Comparison of ENCODE assay signal across 18 mouse cellular contexts in genomic region chr2:164038407-164039028, GRCm38 (mm10). TPM values are rescaled to one million over a fixed set of nuclear protein-coding genes. Genes with fewer than 3 reads are reported as not detected.
A peak's percentile ranks its signal among the peaks of the same experiment; 100 is the strongest.
DNase-seq lines count a peak whose midpoint lies in the region; ATAC-seq and TF ChIP-seq lines count a peak whose summit lies in the region.
"Had no signal": no experiment of that assay in that cellular context is flagged by ENCODE, and none has a peak within 500 bp of the region (broad histone marks: within the 10 kb centered on the region; RNA-seq: fewer than 3 reads in every experiment).

No protein-coding gene starts in this region.

- H3K9ac ChIP-seq in embryonic facial prominence, embryonic 11.5 days (replicated peaks; ENCODE audit: low read length): no peak overlapping the region
- no peak overlapping the region for H3K9ac ChIP-seq in intestine, embryonic 16.5 days (ENCODE audit: low read depth, low read length)
- H3K9ac ChIP-seq in intestine, postnatal 0 days (ENCODE audit: low read depth, low read length): no peak overlapping the region
- no peak overlapping the region for H3K9ac ChIP-seq in midbrain, embryonic 16.5 days (ENCODE audit: low read depth, low read length)
- no peak overlapping the region for H3K9ac ChIP-seq in midbrain, embryonic 15.5 days
- H3K9ac ChIP-seq: limb, embryonic 13.5 days had no signal

- no peak overlapping the region for H3K27ac ChIP-seq in embryonic facial prominence, embryonic 11.5 days (replicated peaks; ENCODE audit: low read depth, low read length)
- H3K27ac ChIP-seq in embryonic facial prominence, embryonic 10.5 days (replicated peaks): no peak overlapping the region
- no peak overlapping the region for H3K27ac ChIP-seq in intestine, embryonic 16.5 days (ENCODE audit: low read length)
- no peak overlapping the region for H3K27ac ChIP-seq in intestine, postnatal 0 days (ENCODE audit: low read depth, low read length)
- H3K27ac ChIP-seq in midbrain, embryonic 16.5 days (ENCODE audit: low read length): no peak overlapping the region
- H3K27ac ChIP-seq in midbrain, embryonic 15.5 days: no peak overlapping the region
- H3K27ac ChIP-seq: heart, embryonic 10.5 days; layer of hippocampus, adult 2 months; limb, embryonic 13.5 days had no signal

- no peak overlapping the region for H3K4me3 ChIP-seq in embryonic facial prominence, embryonic 11.5 days (ENCODE audit: low read depth, low read length)
- H3K4me3 ChIP-seq in embryonic facial prominence, embryonic 10.5 days: no peak overlapping the region
- no peak overlapping the region for H3K4me3 ChIP-seq in intestine, embryonic 16.5 days (ENCODE audit: low read length)
- no peak overlapping the region for H3K4me3 ChIP-seq in intestine, postnatal 0 days (ENCODE audit: low read depth, low read length)
- H3K4me3 ChIP-seq in midbrain, embryonic 16.5 days (ENCODE audit: low read depth, low read length): no peak overlapping the region
- H3K4me3 ChIP-seq in midbrain, embryonic 15.5 days: no peak overlapping the region
- H3K4me3 ChIP-seq: heart, embryonic 10.5 days; layer of hippocampus, adult 2 months; limb, embryonic 13.5 days had no signal

- no peaks in the 10 kb centered on the region for H3K9me3 ChIP-seq in embryonic facial prominence, embryonic 11.5 days (replicated peaks; ENCODE audit: control insufficient read depth, low read length)
- no peaks in the 10 kb centered on the region for H3K9me3 ChIP-seq in embryonic facial prominence, embryonic 10.5 days
- H3K9me3 ChIP-seq in intestine, embryonic 16.5 days (ENCODE audit: control insufficient read depth, low read length): no peaks in the 10 kb centered on the region
- no peaks in the 10 kb centered on the region for H3K9me3 ChIP-seq in intestine, postnatal 0 days (ENCODE audit: control insufficient read depth)
- no peaks in the 10 kb centered on the region for H3K9me3 ChIP-seq in midbrain, embryonic 16.5 days (replicated peaks; ENCODE audit: control insufficient read depth, low read length, poor library complexity, severe bottlenecking)
- no peaks in the 10 kb centered on the region for H3K9me3 ChIP-seq in midbrain, embryonic 15.5 days
- H3K9me3 ChIP-seq: heart, embryonic 10.5 days; limb, embryonic 13.5 days had no signal

- TF ChIP-seq CTCF in intestine, postnatal 0 days (IDR thresholded peaks at IDR 0.05; ENCODE audit: low read depth): no peak

- DNase-seq in embryonic facial prominence, embryonic 11.5 days (ENCODE audit: low spot score): no peak
- DNase-seq in embryonic facial prominence, embryonic 10.5 days (ENCODE audit: low spot score): no peak
- DNase-seq in lung, postnatal 10 days: no peak
- DNase-seq: adrenal gland, postnatal 14 days; cerebellum, adult 2 months; gastrocnemius, postnatal 25 days; heart, postnatal 4 days; kidney, adult 8-10 months; right cerebral cortex, postnatal 4 days; thymus, adult 18-20 months had no signal

- ATAC-seq in embryonic facial prominence, embryonic 11.5 days (replicated peaks; ENCODE audit: insufficient number of reproducible peaks, low FRiP score, low TSS enrichment, low read depth): peak; percentile 45
- ATAC-seq in intestine, embryonic 16.5 days: 0 out of 2 replicates have a peak, but pooled peaks have one; percentile 16
- no peak for ATAC-seq in intestine, postnatal 0 days
- 0 out of 2 replicates have a peak, but pooled peaks have one; percentile 3 for ATAC-seq in midbrain, embryonic 16.5 days
- ATAC-seq in midbrain, embryonic 15.5 days (replicated peaks): no peak
- no peak for ATAC-seq in megakaryocyte-erythroid progenitor cell, adult 5-6 weeks (replicated peaks; ENCODE audit: low FRiP score, low TSS enrichment, poor library complexity, severe bottlenecking)

- WGBS in embryonic facial prominence, embryonic 11.5 days: 93% methylated on average over 1 of the region's 1 CpGs
- 89% methylated on average over 1 of the region's 1 CpGs for WGBS in embryonic facial prominence, embryonic 10.5 days
- WGBS in intestine, embryonic 16.5 days: 95% methylated on average over 1 of the region's 1 CpGs
- WGBS in intestine, postnatal 0 days: 92% methylated on average over 1 of the region's 1 CpGs
- WGBS in midbrain, embryonic 16.5 days: 97% methylated on average over 1 of the region's 1 CpGs
- 88% methylated on average over 1 of the region's 1 CpGs for WGBS in midbrain, embryonic 15.5 days

- no peaks in the 10 kb centered on the region for H3K36me3 ChIP-seq in embryonic facial prominence, embryonic 11.5 days (replicated peaks; ENCODE audit: control insufficient read depth, insufficient read depth, low read depth, low read length)
- H3K36me3 ChIP-seq in embryonic facial prominence, embryonic 10.5 days (replicated peaks): no peaks in the 10 kb centered on the region
- no peaks in the 10 kb centered on the region for H3K36me3 ChIP-seq in intestine, embryonic 16.5 days (ENCODE audit: control insufficient read depth, insufficient read depth, low read length)
- H3K36me3 ChIP-seq in intestine, postnatal 0 days (ENCODE audit: control insufficient read depth, insufficient read depth): no peaks in the 10 kb centered on the region
- no peaks in the 10 kb centered on the region for H3K36me3 ChIP-seq in midbrain, embryonic 16.5 days (ENCODE audit: control insufficient read depth, insufficient read depth, low read length)
- H3K36me3 ChIP-seq in midbrain, embryonic 15.5 days (replicated peaks): no peaks in the 10 kb centered on the region
- H3K36me3 ChIP-seq: heart, embryonic 10.5 days; limb, embryonic 13.5 days had no signal

- no peaks in the 10 kb centered on the region for H3K27me3 ChIP-seq in embryonic facial prominence, embryonic 11.5 days (ENCODE audit: control insufficient read depth, insufficient read depth, low read length)
- H3K27me3 ChIP-seq in embryonic facial prominence, embryonic 10.5 days (replicated peaks; ENCODE audit: low read depth, poor library complexity, severe bottlenecking): no peaks in the 10 kb centered on the region
- no peaks in the 10 kb centered on the region for H3K27me3 ChIP-seq in intestine, embryonic 16.5 days (replicated peaks; ENCODE audit: control insufficient read depth, insufficient read depth, low read length)
- no peaks in the 10 kb centered on the region for H3K27me3 ChIP-seq in intestine, postnatal 0 days (replicated peaks; ENCODE audit: control insufficient read depth, insufficient read depth, low read length)
- H3K27me3 ChIP-seq in midbrain, embryonic 16.5 days (ENCODE audit: control insufficient read depth, insufficient read depth, low read depth, low read length): no peaks in the 10 kb centered on the region
- H3K27me3 ChIP-seq in midbrain, embryonic 15.5 days (replicated peaks): no peaks in the 10 kb centered on the region
- H3K27me3 ChIP-seq: limb, embryonic 13.5 days had no signal

- no peak overlapping the region for H3K4me2 ChIP-seq in embryonic facial prominence, embryonic 11.5 days (ENCODE audit: low read depth, low read length)
- no peak overlapping the region for H3K4me2 ChIP-seq in intestine, embryonic 16.5 days (ENCODE audit: low read depth, low read length)
- no peak overlapping the region for H3K4me2 ChIP-seq in intestine, postnatal 0 days (replicated peaks; ENCODE audit: low read depth)
- H3K4me2 ChIP-seq in midbrain, embryonic 16.5 days (ENCODE audit: low read length): no peak overlapping the region
- H3K4me2 ChIP-seq in midbrain, embryonic 15.5 days: no peak overlapping the region
- H3K4me2 ChIP-seq: limb, embryonic 13.5 days had no signal

- no peaks in the 10 kb centered on the region for H3K4me1 ChIP-seq in embryonic facial prominence, embryonic 11.5 days (ENCODE audit: control insufficient read depth, insufficient read depth, low read length)
- peaks cover 4% of the 10 kb centered on the region; the same call in 1 of the 2 replicates for H3K4me1 ChIP-seq in embryonic facial prominence, embryonic 10.5 days
- no peaks in the 10 kb centered on the region for H3K4me1 ChIP-seq in intestine, embryonic 16.5 days (ENCODE audit: control insufficient read depth, insufficient read depth, low read length)
- no peaks in the 10 kb centered on the region for H3K4me1 ChIP-seq in intestine, postnatal 0 days (replicated peaks; ENCODE audit: control insufficient read depth, insufficient read depth, low read length)
- H3K4me1 ChIP-seq in midbrain, embryonic 16.5 days (ENCODE audit: control insufficient read depth, insufficient read depth, low read length): no peaks in the 10 kb centered on the region
- no peaks in the 10 kb centered on the region for H3K4me1 ChIP-seq in midbrain, embryonic 15.5 days

RNA-seq across cellular contexts. Expression of gene Pabpc1l, which starts 13.3 kb away (rescaled TPM):
- 1.4 and 2.2 TPM in 2 replicates for polyA plus RNA-seq in embryonic facial prominence, embryonic 11.5 days (2014; fragmentation: Nextera tagmentation; extraction: Ambion mirVana)
- polyA plus RNA-seq in embryonic facial prominence, embryonic 10.5 days (2016; fragmentation: Nextera tagmentation; extraction: Ambion mirVana): 1.6 and 1.9 TPM in 2 replicates
- 0.89 and 1.5 TPM in 2 replicates for polyA plus RNA-seq in intestine, embryonic 16.5 days (2015; fragmentation: Nextera tagmentation; extraction: Ambion mirVana)
- 0.88 and 0.94 TPM in 2 replicates for polyA plus RNA-seq in intestine, postnatal 0 days (2015; fragmentation: Nextera tagmentation; extraction: Ambion mirVana)
- polyA plus RNA-seq in midbrain, embryonic 16.5 days (2015; fragmentation: Nextera tagmentation; extraction: Ambion mirVana): 1.8 and 2.5 TPM in 2 replicates
- polyA plus RNA-seq in midbrain, embryonic 15.5 days (2015; fragmentation: Nextera tagmentation; extraction: Ambion mirVana): 2.2 and 2.4 TPM in 2 replicates
- total RNA-seq in megakaryocyte-erythroid progenitor cell, adult 5-6 weeks (2014; fragmentation: Nextera tagmentation): 1.5 TPM in 1 of 2 replicates, not detected in the other
- not detected in 2 replicates for total RNA-seq in megakaryocyte-erythroid progenitor cell, adult 5-6 weeks (2017)

RNA-seq across cellular contexts. Expression of gene Stk4, which starts 31.6 kb away (rescaled TPM):
- 26.5 and 31.4 TPM in 2 replicates for polyA plus RNA-seq in embryonic facial prominence, embryonic 11.5 days (2014; fragmentation: Nextera tagmentation; extraction: Ambion mirVana)
- 33.1 and 34.8 TPM in 2 replicates for polyA plus RNA-seq in embryonic facial prominence, embryonic 10.5 days (2016; fragmentation: Nextera tagmentation; extraction: Ambion mirVana)
- polyA plus RNA-seq in intestine, embryonic 16.5 days (2015; fragmentation: Nextera tagmentation; extraction: Ambion mirVana): 18.1 and 18.4 TPM in 2 replicates
- polyA plus RNA-seq in intestine, postnatal 0 days (2015; fragmentation: Nextera tagmentation; extraction: Ambion mirVana): 12.1 and 12.2 TPM in 2 replicates
- 17.2 and 20.1 TPM in 2 replicates for polyA plus RNA-seq in midbrain, embryonic 16.5 days (2015; fragmentation: Nextera tagmentation; extraction: Ambion mirVana)
- polyA plus RNA-seq in midbrain, embryonic 15.5 days (2015; fragmentation: Nextera tagmentation; extraction: Ambion mirVana): 19.6 and 21.1 TPM in 2 replicates
- 72.5 and 74.3 TPM in 2 replicates for total RNA-seq in megakaryocyte-erythroid progenitor cell, adult 5-6 weeks (2014; fragmentation: Nextera tagmentation)
- 76.5 and 137 TPM in 2 replicates for total RNA-seq in megakaryocyte-erythroid progenitor cell, adult 5-6 weeks (2017)

RNA-seq across cellular contexts. Expression of gene Tomm34, which starts 32.5 kb away (rescaled TPM):
- 60.5 and 61.0 TPM in 2 replicates for polyA plus RNA-seq in embryonic facial prominence, embryonic 11.5 days (2014; fragmentation: Nextera tagmentation; extraction: Ambion mirVana)
- 68.1 and 71.9 TPM in 2 replicates for polyA plus RNA-seq in embryonic facial prominence, embryonic 10.5 days (2016; fragmentation: Nextera tagmentation; extraction: Ambion mirVana)
- 55.6 and 57.5 TPM in 2 replicates for polyA plus RNA-seq in intestine, embryonic 16.5 days (2015; fragmentation: Nextera tagmentation; extraction: Ambion mirVana)
- polyA plus RNA-seq in intestine, postnatal 0 days (2015; fragmentation: Nextera tagmentation; extraction: Ambion mirVana): 25.0 and 27.8 TPM in 2 replicates
- polyA plus RNA-seq in midbrain, embryonic 16.5 days (2015; fragmentation: Nextera tagmentation; extraction: Ambion mirVana): 49.6 and 50.4 TPM in 2 replicates
- polyA plus RNA-seq in midbrain, embryonic 15.5 days (2015; fragmentation: Nextera tagmentation; extraction: Ambion mirVana): 52.9 and 53.4 TPM in 2 replicates
- 40.8 and 48.4 TPM in 2 replicates for total RNA-seq in megakaryocyte-erythroid progenitor cell, adult 5-6 weeks (2014; fragmentation: Nextera tagmentation)
- 33.5 and 38.5 TPM in 2 replicates for total RNA-seq in megakaryocyte-erythroid progenitor cell, adult 5-6 weeks (2017)

RNA-seq across cellular contexts. Expression of gene Ywhab, which starts 43.8 kb away (rescaled TPM):
- 332 and 344 TPM in 2 replicates for polyA plus RNA-seq in embryonic facial prominence, embryonic 11.5 days (2014; fragmentation: Nextera tagmentation; extraction: Ambion mirVana)
- polyA plus RNA-seq in embryonic facial prominence, embryonic 10.5 days (2016; fragmentation: Nextera tagmentation; extraction: Ambion mirVana): 326 and 327 TPM in 2 replicates
- 233 and 238 TPM in 2 replicates for polyA plus RNA-seq in intestine, embryonic 16.5 days (2015; fragmentation: Nextera tagmentation; extraction: Ambion mirVana)
- polyA plus RNA-seq in intestine, postnatal 0 days (2015; fragmentation: Nextera tagmentation; extraction: Ambion mirVana): 180 and 186 TPM in 2 replicates
- 533 and 553 TPM in 2 replicates for polyA plus RNA-seq in midbrain, embryonic 16.5 days (2015; fragmentation: Nextera tagmentation; extraction: Ambion mirVana)
- 481 and 500 TPM in 2 replicates for polyA plus RNA-seq in midbrain, embryonic 15.5 days (2015; fragmentation: Nextera tagmentation; extraction: Ambion mirVana)
- total RNA-seq in megakaryocyte-erythroid progenitor cell, adult 5-6 weeks (2014; fragmentation: Nextera tagmentation): 111 and 112 TPM in 2 replicates
- total RNA-seq in megakaryocyte-erythroid progenitor cell, adult 5-6 weeks (2017): 54.1 and 60.2 TPM in 2 replicates

Comparison
In these comparisons a context has a peak if more than half of its experiments do, and no peak if none do; other contexts are left out.
1. ATAC-seq: peak in embryonic facial prominence, embryonic 11.5 days (single experiment), intestine, embryonic 16.5 days (single experiment) and midbrain, embryonic 16.5 days (single experiment); none in intestine, postnatal 0 days (single experiment), midbrain, embryonic 15.5 days (single experiment) and megakaryocyte-erythroid progenitor cell, adult 5-6 weeks (single experiment).